Mouse (Mus musculus) right cerebral cortex, postnatal 36 days (tissue): ENCODE measurements around the gene Usp4.

Experiments used
- DNase-seq, 2 experiments: peaks; one replicate each; pipeline ENCODE4 v3.0.0; 2022; ENCODE audit warnings: low spot score in 2 of 2, mixed read lengths in 1 of 2

The Usp4 gene

GRCm38 (mm10) chr9:108341801-108342200 lies 5.9 kb upstream of the Usp4 start:
- no peak for DNase-seq

GRCm38 (mm10) chr9:108342301-108342831 lies 5.3 kb upstream of the Usp4 start:
- no peak for DNase-seq

- DNase-seq, result no peak
Measured at GRCm38 (mm10) chr9:108343331-108343730, 4.3 kb upstream of the Usp4 start.

GRCm38 (mm10) chr9:108343835-108344234 lies 3.8 kb upstream of the Usp4 start:
- DNase-seq, result no peak

- no peak for DNase-seq
Measured at GRCm38 (mm10) chr9:108344471-108344870, 3.2 kb upstream of the Usp4 start.

- no peak for DNase-seq
Measured at GRCm38 (mm10) chr9:108347024-108347423, 629 bp upstream of the Usp4 start.

- DNase-seq, result no peak
Measured at GRCm38 (mm10) chr9:108348290-108348680, 632 bp downstream of the Usp4 start.

- DNase-seq, result no peak
Measured at GRCm38 (mm10) chr9:108349727-108350126, 2.1 kb downstream of the Usp4 start.

- no peak for DNase-seq
Measured at GRCm38 (mm10) chr9:108378234-108378633, 30.6 kb downstream of the Usp4 start.

- no peak for DNase-seq
Measured at GRCm38 (mm10) chr9:108378736-108379135, 31.1 kb downstream of the Usp4 start.

GRCm38 (mm10) chr9:108379294-108379693 lies 31.6 kb downstream of the Usp4 start:
- no peak for DNase-seq

- no peak for DNase-seq
Measured at GRCm38 (mm10) chr9:108381382-108381781, 33.7 kb downstream of the Usp4 start.

- DNase-seq, result no peak
Measured at GRCm38 (mm10) chr9:108385006-108385405, 37.4 kb downstream of the Usp4 start.

GRCm38 (mm10) chr9:108386816-108387215 lies 39.2 kb downstream of the Usp4 start:
- DNase-seq, result no peak

- no peak for DNase-seq
Measured at GRCm38 (mm10) chr9:108388601-108389000, 40.9 kb downstream of the Usp4 start.

- DNase-seq, result no peak
Measured at GRCm38 (mm10) chr9:108389220-108389619, 41.6 kb downstream of the Usp4 start.

GRCm38 (mm10) chr9:108392676-108393075 lies 45.0 kb downstream of the Usp4 start, which contains the start of gene 1700102P08Rik:
Gene 1700102P08Rik, plus strand, starts transcription at chr9:108392805.
- DNase-seq, result no peak

GRCm38 (mm10) chr9:108394191-108394590 lies 46.5 kb downstream of the Usp4 start:
- DNase-seq, result no peak

GRCm38 (mm10) chr9:108395427-108395826 lies 47.8 kb downstream of the Usp4 start:
- no peak for DNase-seq

- no peak for DNase-seq
Measured at GRCm38 (mm10) chr9:108398324-108398723, 50.7 kb downstream of the Usp4 start.

GRCm38 (mm10) chr9:108401186-108401960 lies 53.7 kb downstream of the Usp4 start:
- DNase-seq, result peak; percentile 60 to 73

GRCm38 (mm10) chr9:108403081-108403480 lies 55.4 kb downstream of the Usp4 start:
- peak; percentile 52 to 82 for DNase-seq

GRCm38 (mm10) chr9:108404451-108404850 lies 56.8 kb downstream of the Usp4 start:
- no peak for DNase-seq
